Mouse (Mus musculus) v-Abl transformed pro-B cells (cell line): ENCODE data around the gene Exosc8.
"Not testable (repeated sequence)": the region's sequence is repeated elsewhere in the genome, so short reads cannot be mapped to it uniquely, and the experiment has no call there.

Source experiments
- in situ Hi-C, 2 experiments: fragments of 400-800 bp; cut with MboI; formaldehyde crosslinking; loops; one replicate each; pipeline ENCODE4 v1.15.1; 2025; ENCODE audit not compliant: unreplicated experiment in 2 of 2

The Exosc8 gene

GRCm38 (mm10) chr3:54735247-54736046 is at the start of gene Exosc8, which contains the start of gene Alg5:
Gene Exosc8, minus strand, starts transcription at chr3:54735393.
Gene Alg5, plus strand, starts transcription at chr3:54735539.
- in situ Hi-C loops: loop anchor here in 1 of 2 experiments (10.0 kb wide), 1 partner anchor 79 kb away; no protein-coding TSS in a partner anchor

DNA sequence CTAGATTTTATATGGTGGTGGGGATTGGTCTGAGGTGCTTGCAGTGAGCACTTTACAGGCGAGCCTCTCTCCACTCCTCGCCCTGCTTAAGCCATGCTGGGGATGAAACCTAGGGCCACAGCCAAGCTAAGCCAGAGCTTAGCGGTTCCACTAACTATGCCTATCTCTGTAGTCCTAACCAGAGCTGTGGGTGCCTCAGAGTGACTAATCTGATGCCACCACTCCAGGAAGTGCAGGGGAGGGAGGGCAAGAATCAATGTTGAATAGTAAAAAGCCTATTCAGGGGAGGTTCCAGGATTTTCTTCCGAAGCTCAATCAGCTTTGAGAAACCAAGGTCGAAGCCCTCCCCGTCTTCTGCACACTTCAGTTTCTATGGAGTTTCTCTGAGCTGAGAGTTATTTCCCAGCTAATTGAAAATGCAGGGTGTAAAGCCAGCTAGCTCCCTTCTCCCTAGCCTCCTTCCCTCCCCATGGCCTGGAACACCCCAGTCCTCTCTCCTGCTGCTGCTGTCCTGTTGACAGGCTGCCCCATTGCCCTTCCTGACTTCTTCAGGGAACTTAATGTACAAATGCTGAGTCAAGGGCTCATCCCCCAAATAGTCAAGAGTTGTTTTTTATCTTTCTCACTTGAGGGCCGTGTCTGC is 40.9 kb upstream of the Exosc8 start:
- in situ Hi-C loops: no loop called here

DNA sequence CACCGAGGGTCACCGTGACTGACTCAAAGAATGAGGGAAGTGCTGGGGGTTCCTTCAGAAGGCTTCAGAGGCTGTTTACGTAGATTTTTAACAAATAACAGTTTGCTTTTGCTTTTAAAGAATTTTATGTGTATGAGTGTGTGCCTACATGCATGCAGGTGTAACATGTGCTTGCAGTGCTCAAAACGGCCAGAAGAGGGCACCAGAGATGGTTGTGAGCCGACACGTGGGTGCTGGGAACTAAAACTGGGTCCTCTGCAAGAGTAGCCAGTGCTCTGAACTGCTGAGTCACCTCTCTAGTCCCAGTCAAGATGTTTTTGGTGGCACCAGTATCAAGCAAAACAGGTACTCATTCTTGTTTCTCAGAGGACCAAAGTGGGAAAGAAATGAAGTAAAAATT is 38.4 kb upstream of the Exosc8 start:
- in situ Hi-C loops: no loop called here

GRCm38 (mm10) chr3:54769349-54770275 is 34.4 kb upstream of the Exosc8 start:
- in situ Hi-C loops: no loop called here

- in situ Hi-C loops: no loop called here
Observed at GRCm38 (mm10) chr3:54768592-54768991, 33.4 kb upstream of the Exosc8 start.

DNA sequence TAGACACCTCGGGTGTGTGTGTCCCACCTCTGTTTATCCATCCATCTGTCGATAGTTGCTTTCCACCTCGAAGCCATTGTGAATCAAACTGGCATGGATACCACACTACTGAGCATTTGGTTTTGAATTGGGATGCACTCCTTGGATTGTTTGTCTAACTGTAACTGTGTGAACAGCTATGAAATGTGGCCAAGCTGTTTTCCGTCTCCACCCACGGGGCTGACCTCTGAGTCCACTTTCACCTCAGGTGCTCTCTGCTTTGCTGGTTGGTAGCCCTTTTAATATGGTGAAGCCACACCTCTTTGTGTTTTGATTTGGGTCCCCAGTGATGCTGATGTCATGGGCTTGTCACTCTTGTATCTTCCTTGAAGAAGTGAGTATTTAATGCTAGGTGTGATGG is 31.6 kb upstream of the Exosc8 start:
- in situ Hi-C loops: no loop called here

DNA sequence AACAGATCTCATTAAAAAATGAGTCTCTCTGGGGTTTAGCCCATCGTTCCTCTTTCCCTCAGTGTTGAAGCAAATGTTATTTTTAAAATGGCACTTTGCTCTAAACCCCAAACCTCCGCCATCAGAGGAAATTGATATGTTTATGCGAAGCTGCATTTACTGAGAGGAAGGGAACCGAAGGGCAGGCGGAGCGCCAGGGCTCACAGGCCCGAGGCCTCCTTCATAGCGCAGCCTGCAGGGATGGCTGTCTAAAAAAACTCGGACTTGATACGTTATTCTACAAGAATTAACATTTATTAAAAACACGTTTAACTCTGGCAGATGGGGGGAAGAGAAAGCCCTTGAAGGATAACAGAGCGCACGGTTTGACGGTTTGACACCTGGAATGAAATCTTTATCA is 30.8 kb upstream of the Exosc8 start:
- in situ Hi-C loops: no loop called here

DNA sequence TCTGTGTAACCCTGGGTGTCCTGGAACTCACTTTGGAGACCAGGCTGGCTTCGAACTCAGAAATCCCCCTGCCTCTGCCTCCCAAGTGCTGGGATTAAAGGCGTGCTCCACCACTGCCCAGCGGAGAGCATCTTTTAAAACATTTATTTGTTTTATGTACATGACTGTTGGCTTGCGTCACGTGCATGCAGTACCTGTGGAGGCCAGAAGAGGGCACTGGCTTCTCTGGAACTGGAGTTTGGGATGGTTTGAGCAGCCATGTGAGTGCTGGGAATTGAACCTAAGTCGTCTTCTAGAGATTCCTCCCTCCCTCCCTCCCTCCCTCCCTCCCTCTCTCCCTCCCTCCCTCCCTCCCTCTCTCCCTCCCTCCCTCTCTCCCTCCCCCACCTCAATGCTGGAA is 30.3 kb upstream of the Exosc8 start:
- in situ Hi-C loops: not testable (repeated sequence)

GRCm38 (mm10) chr3:54764418-54764817 is 29.2 kb upstream of the Exosc8 start:
- in situ Hi-C loops: no loop called here

DNA sequence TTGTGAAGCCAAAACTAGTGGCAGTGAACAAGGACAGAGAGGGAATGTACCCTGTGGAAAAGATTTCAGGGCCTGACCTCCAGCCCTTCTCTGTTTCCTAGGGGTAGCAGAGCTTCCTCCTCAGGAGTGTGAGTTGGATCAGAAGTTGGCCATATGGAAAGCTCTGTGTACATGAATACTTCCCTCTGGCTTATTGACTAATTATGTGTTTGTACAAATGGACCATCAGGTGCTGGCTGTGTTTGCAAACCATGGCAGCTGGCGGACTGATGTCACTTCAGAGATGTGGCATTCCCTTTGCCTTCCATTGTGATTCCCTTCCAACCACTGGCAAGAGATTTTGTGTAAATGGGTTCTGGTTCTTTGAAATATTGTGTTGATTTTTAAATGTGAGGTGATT is 26.1 kb upstream of the Exosc8 start:
- in situ Hi-C loops: no loop called here

DNA sequence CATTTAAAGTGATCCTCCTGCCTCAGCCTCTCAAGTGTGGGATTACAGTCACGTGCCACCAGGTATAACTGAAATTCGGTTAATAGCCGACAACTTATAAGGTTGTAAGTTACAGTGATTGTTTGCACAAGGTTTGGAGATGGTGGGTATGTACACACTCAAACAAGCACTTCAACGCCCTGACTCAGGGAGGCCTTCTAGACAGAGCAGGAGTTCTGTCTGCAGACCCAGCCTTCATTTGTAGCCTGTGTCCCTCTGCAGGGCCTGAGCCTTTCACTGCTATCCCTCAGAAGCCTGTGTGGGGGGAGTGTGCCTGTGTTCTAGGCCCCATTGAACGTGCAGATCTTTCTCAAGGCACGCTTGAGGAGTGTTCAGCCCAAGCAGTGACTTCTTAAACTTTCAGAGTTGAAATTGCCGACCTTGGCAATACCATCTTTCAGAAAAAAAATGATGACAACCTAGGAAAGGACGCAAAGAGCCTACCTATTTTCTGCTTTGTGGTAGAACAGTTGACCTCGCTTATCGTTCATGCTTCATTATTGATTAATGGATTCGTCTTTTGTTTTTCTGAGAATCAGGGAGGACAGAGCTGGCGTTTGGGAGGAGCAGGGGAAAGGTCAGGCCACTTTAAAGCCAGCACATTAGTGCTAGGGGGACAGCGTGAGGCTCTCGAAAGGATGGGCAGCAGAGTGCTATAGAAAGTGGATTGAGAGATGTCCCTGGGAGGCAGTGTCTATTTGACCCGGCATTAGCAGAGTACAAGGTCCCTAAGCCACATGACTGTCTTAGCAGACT is 25.3 kb upstream of the Exosc8 start:
- in situ Hi-C loops: no loop called here

DNA sequence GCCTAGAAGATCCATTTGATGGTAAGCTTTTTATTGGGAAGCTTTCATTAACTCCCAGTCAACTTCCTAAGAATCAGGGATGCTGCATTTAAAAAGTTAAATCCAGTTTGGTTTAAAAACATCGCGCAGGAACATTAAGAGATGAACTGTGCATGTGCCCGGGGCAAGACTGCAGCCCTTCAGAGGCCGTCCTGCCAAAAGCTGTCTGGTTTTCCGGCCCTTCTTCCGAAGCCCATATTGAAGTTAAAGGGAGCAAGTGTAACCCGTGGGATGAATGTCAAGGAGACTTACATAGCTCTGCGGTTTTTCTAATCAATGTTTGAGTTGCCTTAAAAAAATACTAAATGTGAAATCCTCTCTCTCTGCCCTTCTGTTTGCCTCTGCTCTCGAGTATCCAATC is 24.0 kb upstream of the Exosc8 start:
- in situ Hi-C loops: loop anchor here in 1 of 2 experiments (10.0 kb wide), 1 partner anchor 46 kb away; the partner anchor contains the start of gene Rfxap

GRCm38 (mm10) chr3:54757446-54757845 is 22.3 kb upstream of the Exosc8 start:
- in situ Hi-C loops: loop anchor here in 1 of 2 experiments (10.0 kb wide), 1 partner anchor 47 kb away; the partner anchor contains the start of gene Rfxap

GRCm38 (mm10) chr3:54756058-54756457 is 20.9 kb upstream of the Exosc8 start:
- in situ Hi-C loops: loop anchor here in 1 of 2 experiments (10.0 kb wide), 1 partner anchor 49 kb away; the partner anchor contains the start of gene Rfxap

- in situ Hi-C loops: loop anchor here in 1 of 2 experiments (10.0 kb wide), 1 partner anchor 49 kb away; the partner anchor contains the start of gene Rfxap
Observed at GRCm38 (mm10) chr3:54755145-54756041, 20.2 kb upstream of the Exosc8 start, which contains the start of gene Smad9. Gene Smad9, plus strand, starts transcription at chr3:54755582.

- in situ Hi-C loops: loop anchor here in 1 of 2 experiments (10.0 kb wide), 1 partner anchor 51 kb away; the partner anchor contains the start of gene Rfxap
Observed at GRCm38 (mm10) chr3:54753411-54753810, 18.2 kb upstream of the Exosc8 start.

DNA sequence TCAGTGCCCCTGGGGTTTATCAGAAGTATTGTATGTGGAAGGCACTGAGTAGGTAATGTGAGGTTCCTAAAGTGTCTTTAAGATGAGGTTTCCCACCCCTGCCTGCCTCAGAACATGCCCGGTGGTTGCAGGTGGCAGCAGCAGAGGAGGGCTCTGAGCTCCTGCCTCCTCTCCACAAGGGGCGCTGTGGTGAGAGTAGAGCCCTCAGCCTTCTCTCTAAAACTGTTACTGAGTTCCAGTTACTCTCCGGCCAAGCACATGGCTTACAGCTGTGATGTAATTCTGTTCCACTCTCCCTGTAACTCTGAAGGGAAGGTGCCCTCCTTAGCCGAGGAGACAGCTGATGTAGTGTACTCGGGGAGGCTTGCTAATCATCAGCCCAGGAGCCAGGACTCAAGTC is 10.6 kb upstream of the Exosc8 start:
- in situ Hi-C loops: no loop called here

- in situ Hi-C loops: no loop called here
Observed at GRCm38 (mm10) chr3:54741965-54742364, 6.8 kb upstream of the Exosc8 start.
